Mouse (Mus musculus): Measurements from ENCODE around the gene Speg.

The Speg gene

DNA sequence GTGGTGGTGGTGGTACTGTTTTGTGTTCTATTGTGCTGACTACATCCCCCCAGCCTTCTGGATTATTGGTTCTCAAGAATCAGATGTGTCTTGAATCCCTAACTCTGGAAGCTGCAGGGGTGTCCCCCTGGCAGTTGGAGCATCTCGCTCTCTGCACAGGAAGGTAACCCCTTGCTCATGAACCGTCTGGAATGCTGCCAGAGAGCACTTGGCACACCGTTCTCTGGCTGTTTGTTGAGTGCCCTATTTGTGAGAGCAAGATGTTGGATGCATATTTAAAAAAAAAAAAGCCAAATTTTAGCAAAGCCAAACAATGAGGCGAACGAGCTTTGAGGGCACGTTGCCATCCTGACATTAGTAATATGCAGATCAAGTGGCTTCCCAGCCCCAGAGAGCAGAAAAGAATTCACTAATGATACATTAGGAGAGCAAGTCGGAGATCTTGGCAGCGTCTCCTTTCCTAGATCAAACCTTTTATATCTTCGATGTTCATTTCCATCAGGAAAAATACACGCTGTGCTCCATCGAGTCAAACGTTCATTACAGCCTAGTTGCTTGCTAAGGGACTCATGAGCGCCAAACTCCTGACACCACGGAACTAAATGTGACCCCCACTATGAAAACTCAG, 9.5 kb upstream of the Speg start:
- DNase-seq, result no peak

DNA sequence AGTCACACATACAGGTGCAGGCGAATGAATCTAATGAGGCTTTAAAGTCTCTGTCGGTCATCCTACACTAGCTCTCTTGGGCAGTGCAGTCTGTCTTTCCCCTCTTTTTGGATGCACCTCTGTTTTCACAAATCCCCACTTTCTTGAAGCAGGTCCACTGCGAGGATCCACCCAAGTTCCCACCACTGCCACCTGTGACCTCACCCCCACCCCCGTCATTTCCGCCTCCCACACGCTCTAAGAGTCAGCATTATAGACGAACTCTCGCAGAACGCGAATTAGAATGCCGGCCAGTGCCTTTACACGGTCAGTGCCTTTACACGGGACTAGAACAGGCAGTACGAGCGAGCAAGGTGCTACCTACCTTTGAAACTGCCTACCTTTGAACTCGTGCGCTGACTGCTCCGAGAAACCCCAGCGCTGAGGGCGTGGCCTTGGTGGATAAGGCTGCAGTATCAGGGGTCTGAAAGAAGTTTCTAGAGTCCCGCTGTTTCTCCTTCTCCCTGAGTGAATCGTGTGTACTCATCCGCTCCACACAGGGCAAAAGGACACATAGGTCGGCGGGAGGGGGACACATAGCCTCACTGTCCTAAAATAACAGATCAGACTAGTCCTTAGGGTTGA, 5.6 kb upstream of the Speg start:
- DNase-seq, result no peak

DNA sequence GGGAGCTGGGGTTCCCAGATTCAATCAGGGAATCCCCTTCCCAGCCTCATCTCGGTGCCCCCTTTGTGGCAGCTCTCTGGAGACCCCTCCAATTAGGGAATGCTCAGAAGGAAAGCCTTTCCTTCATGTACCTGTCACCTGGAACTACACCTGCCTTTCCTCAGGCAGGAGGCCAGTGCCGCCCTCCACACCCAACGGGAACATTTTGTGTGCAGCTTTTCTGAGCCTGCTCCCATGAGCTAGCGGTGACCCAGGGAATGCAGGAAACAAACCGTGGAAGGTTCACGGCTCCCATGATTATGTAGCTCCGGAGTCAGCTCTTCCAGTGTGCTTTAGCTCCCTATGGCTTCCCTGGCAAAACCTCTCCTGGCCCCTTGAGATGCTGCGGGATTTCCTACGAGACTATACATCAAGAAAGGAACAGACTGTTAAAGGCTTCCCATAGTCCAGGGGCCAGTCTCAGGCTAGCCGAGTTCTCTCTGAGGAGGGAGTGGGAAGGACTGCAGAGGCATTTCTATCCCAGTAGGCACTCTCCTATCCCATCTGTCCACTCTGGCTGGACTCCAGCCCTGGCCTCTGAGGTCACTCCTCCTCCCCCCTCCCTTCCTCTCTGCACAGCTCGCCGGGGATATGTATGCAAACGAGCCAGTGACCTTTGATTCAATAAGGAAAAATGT, 5.0 kb upstream of the Speg start:
- peak; percentile 78 for DNase-seq

DNA sequence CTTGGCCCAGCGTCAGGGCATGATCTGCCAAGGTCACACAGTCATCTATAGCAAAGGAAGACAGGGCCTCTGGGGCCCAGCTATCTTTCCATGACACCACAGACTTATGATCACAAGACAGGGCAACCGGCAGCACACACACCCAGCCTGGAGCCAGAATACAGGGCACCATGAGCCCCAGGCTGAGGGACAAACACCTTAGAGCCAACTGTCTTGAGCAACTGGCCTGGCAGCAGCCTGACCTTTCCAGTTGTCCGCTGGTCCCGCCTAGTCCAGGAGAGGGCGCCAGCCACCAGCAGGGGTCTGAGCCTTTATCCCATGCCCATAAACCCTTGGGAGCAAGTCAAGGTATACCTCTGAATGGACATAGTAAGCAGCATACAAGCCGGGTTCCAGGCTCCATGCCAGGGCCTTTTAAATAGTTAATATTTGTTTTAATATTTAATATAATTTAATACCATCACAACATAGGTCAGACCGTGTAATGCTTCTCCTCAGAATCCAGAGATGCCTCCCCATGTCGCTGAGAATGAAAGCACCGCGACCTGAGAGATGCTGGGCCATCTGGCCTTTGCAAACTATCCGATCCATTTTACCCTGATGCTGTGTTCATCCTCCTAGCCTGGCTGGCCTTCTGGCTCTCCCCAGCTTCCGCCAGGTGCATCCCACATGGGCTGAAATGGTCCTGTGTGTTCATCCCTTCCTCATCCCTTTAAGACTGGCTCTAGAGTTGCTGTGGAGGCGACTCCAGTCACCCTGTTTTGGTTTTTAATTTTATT, 3.6 kb upstream of the Speg start:
- DNase-seq, result peak; percentile 69

DNA sequence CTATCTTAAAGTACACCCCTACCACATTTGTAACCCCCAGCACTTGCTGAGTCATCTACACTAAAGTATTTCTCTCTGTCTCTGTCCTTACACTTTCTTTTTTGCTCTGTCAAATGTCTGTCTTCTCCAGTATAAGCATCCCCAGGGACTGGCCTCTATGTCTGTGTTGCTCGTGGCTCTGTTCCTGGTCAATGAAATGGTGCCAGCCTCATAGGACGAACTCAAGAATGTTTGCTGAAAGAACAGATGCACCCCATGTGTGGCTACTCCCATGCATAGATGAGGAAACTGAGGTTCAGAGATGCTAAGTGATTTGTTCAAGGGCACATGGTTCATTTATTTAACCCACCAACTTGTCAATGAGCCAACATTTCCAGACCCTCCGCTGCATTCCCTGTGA, 2.6 kb upstream of the Speg start:
- no peak for DNase-seq

DNA sequence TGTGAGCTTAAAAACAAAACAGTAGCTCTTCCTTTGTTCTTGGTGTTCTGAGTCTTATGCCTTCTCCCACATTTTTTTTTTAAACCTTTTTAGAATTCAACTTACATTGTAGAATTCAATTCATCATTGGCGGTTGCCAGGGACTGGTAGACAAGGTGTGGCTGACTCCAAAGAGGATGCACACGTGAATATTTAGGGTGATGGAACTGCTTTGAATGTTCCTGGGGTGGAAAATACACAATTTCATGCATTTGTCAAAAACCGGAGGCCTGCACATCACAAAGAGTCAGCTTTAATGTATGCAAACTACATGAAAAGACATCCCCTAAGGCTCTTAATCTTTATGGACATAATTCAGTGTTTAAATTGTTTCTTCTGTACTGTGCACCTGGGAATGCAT, 1.8 kb upstream of the Speg start:
- no peak for DNase-seq

DNA sequence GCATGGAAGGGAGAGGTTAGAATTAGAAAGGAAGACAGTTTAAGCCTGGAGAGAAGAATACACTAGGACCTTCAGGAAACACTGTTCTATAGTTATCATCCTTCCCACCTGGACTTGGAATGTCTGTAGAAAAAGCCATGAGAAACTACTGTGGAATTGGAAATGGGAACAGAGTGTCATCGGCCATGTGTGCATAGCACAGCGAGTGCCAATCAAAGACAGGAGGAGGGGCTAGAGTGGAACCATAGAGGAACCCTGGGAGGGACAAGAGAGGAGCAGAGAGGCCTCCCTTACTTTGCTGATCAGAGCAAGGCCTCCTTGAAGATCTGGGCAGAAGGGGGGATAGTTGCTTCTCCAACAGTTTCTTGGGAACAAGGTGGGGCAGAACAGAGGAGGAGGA, 4.1 kb downstream of the Speg start:
- no peak for DNase-seq

DNA sequence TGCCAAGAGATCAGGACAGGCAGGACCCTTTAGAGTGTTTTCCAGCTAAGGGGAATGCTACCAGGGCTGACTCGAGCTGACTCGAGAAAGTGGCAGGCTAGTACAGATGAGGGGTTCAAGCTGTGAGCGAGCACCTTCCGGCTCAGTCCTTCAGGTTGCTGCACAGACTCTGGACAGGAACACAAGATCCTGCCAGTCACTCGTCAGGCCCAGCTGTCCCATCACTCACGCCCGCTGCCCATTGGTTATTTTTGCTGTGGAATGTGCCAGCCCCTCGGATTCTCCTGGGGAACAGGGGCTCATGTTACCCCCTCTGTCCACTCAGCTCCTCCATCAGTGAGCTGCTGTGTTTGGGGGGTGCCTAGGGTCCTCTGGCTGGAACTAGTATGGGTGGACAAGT, 4.8 kb downstream of the Speg start:
- DNase-seq, result no peak

DNA sequence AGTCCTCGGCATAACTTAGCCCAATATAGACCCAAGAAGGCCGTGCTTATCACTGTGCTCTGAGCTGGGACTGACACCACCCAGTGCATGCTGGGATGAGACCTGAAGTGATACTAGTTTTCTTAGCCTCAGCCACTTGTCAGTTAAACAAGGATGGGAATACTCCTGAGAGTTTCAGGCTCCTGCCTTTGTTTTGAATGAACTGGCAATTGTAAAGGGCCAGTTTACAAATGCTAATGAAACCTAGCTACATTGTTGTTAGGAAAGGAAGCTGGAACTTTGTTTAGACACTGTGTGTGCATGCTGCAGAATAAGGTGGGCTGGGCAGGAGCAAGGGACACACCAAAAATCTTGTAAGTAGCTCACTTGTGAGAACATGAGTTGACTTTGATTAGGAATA, 5.9 kb downstream of the Speg start:
- DNase-seq, result no peak

DNA sequence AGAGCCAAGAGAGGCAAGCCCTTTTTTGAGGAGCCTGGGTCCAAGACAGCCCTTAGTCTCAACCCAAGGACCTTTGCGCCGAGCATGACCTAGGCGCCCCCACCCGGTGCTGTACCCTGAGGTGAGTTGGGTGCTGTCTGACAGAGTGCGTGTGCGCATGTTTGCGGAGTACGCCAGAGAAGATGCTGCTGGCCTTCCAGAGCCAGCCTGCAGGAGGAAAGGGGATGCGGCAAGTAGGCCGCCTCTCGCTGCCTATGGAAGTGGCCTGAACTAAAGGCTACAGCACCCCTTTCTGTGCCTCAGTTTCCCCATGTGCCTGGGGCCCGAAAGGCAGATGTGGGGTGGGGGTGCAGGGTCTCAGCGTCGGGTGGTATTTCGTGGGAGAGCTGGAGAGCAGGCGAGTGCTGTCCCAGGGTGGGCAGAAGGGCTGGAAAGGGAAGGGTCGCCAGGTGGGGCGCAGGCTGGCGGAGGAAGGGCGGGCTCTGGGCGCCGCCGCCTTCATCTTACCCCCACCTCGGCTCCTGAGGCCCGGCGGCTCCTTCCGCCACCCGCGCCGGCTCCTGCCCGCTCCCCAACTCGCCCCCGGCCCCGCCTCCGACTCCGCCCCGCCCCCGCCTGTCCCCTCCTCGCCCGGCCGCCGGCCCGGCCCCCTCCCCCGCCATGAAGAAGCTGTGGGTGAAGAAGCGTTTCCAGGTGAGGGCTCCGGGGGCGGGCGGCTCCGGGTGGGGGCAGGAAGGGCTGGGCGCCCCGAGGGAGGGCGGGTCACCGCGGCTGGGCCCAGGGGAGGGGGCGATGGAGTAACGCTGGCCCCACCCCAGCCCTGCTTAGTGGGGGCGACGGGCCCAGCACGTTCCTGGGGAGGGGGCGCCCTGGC, 6.6 kb downstream of the Speg start:
- DNase-seq, result peak; percentile 56

- peak; percentile 51 for DNase-seq
Measured at GRCm38 (mm10) chr1:75382356-75383071, 7.4 kb downstream of the Speg start.

DNA sequence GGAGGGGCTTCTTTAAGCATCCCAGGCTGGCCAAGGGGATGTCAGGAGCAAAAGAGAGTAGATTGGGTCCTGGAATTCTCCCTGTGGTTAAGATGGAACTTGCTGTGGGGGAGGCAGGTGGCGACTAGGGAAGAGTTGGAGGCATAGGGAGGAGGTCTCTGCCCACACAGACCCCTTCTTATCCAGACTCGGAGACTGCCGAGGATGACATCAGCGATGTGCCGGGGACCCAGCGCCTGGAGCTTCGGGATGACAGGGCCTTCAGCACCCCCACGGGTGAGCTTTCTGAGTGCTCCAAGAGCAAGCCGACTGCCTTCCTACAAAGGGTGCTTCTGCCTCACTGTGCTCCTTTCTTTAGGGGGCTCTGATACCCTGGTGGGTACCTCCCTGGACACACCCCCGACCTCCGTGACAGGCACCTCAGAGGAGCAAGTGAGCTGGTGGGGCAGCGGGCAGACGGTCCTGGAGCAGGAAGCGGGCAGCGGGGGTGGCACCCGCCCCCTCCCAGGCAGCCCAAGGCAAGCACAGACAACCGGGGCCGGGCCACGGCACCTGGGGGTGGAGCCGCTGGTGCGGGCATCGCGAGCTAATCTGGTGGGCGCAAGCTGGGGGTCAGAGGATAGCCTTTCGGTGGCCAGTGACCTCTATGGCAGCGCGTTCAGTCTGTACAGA, 9.5 kb downstream of the Speg start:
- DNase-seq, result no peak

GRCm38 (mm10) chr1:75385142-75385730, 10.1 kb downstream of the Speg start:
- no peak for DNase-seq

DNA sequence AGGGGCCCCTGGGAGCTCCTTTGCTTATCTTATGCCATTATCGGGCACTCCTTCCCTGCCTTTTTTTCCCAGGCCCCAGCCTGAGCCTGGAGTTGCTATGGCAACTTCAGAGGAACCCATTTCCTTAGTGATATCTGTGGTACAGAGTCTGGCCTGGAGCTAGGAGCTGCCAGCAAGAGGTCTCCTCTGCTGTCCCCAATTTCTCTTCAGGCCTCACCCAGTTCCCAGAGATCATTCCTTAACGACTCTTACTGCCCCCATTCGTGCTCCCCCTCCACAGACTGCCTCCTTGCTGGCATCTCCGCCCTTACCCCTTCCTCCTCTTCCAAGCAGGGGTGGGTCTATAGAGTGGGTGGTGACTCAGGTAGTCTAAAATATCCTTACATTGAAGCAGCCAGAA, 11.1 kb downstream of the Speg start:
- DNase-seq, result no peak

DNA sequence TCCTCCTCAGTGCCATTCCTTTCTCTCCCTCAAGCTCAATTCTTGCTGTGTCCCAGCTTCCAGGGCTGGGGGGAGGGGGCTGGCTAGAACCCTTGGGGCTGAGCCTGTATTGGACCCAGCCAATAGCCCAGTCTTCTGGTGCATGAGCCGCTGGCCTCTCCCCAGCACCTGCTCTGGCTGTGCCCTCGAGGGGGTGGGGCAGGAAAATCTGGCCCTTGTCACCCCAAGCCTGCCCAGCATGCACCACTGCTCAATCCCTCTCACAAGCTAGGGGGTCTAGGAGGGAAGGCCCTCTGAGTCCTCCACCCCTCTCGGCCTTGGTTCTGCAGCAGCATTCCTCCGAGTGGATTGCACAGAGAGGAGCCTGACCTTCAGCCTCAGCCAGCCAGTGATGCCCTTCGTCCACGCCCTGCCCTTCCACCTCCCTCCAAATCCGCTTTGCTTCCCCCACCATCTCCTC, 12.4 kb downstream of the Speg start:
- DNase-seq, result peak; percentile 64

DNA sequence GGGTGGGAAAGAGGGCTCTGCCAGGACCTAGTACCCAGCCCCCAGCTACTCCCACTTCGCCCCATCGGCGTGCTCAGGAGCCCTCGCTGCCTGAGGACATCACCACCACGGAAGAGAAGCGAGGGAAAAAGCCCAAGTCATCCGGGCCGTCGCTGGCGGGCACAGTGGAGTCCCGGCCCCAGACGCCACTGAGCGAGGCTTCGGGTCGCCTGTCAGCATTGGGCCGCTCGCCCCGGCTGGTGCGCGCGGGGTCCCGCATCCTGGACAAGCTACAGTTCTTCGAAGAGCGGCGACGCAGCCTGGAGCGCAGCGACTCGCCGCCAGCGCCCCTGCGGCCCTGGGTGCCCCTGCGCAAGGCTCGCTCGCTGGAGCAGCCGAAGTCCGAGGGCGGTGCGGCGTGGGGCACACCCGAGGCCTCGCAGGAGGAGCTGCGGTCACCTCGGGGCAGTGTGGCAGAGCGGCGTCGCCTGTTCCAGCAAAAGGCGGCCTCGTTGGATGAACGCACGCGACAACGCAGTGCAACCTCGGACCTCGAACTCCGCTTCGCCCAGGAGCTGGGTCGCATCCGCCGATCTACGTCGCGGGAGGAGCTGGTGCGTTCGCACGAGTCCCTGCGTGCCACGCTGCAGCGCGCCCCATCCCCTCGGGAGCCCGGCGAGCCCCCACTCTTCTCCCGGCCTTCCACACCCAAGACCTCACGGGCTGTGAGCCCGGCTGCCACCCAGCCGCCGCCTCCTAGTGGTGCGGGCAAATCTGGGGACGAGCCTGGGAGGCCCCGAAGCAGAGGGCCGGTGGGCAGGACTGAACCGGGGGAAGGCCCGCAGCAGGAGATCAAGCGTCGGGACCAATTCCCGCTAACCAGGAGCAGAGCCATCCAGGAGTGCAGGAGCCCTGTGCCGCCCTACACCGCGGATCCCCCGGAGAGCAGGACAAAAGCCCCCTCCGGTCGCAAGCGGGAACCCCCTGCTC, 13.1 kb downstream of the Speg start:
- DNase-seq, result peak; percentile 59

GRCm38 (mm10) chr1:75388898-75389515, 13.9 kb downstream of the Speg start:
- DNase-seq, result no peak

GRCm38 (mm10) chr1:75393139-75393538, 18.0 kb downstream of the Speg start:
- DNase-seq, result no peak

DNA sequence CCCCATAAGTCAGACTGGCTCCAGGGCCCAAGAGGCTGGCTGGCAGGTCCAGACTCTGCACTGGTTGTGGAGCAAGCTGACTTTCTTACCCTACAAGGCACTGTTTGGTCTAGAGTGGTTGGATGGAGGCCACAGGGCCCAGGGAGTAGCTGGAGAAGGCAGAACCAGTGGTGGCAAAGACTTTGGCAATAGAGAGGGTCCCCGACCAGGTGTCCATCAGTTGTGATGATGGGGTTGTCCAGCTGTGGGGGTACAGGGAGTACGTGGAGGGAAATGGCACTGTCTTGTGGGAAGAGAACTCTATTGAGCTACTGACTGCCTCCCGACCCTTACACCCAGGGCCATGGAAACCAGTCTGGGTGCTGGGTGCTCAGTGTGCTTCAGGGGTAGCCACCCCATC, 18.7 kb downstream of the Speg start:
- no peak for DNase-seq

All from retina, postnatal 1 day (tissue).